8 mouse cellular contexts compared by ENCODE assay signal in genomic region chrX:93631657-93632449, GRCm38 (mm10). TPM values are rescaled to one million over a fixed set of nuclear protein-coding genes. Genes with fewer than 3 reads are reported as not detected.
DNase-seq lines count a peak whose midpoint lies in the region; ATAC-seq and TF ChIP-seq lines count a peak whose summit lies in the region.

TSS of gene Pola1 (minus strand) at chrX:93632155.

- peak within 1 kb of the TSS; percentile 74 for H3K4me3 ChIP-seq in G1E (ENCODE audit: low read depth, low read length)
- H3K4me3 ChIP-seq in forebrain, postnatal 0 days (ENCODE audit: low read depth, low read length) = peak within 1 kb of the TSS; percentile 53
- H3K4me3 ChIP-seq in lung, embryonic 16.5 days (ENCODE audit: low read length) = peak within 1 kb of the TSS; percentile 67

- peak; percentile 89 for ATAC-seq in G1E (ENCODE audit: extremely low read depth, insufficient number of reproducible peaks, low FRiP score, poor library complexity, severe bottlenecking)
- ATAC-seq in forebrain, postnatal 0 days = peak; percentile 99
- peak; percentile 96 to 99 for ATAC-seq in hematopoietic stem cell, adult 5-6 weeks (replicated peaks in 1 of 2; ENCODE audit: insufficient read depth in 1 of 2, low FRiP score in 2 of 2, low TSS enrichment in 1 of 2, low read depth in 1 of 2, poor library complexity in 2 of 2, severe bottlenecking in 2 of 2)
- peak; percentile 99 for ATAC-seq in lung, embryonic 16.5 days (ENCODE audit: low read depth)

- DNase-seq in G1E (ENCODE audit: low spot score) = peak; percentile 59
- DNase-seq in cerebellum, adult 18-20 months = peak; percentile 89 to 90
- DNase-seq in forebrain, postnatal 0 days = peak; percentile 86
- peak; percentile 15 for DNase-seq in layer of hippocampus, adult 9-10 months (ENCODE audit: low spot score)
- DNase-seq in ovary, postnatal 10 days (ENCODE audit: low spot score) = peak; percentile 38
- DNase-seq in thymus, postnatal 10 days (ENCODE audit: low spot score in 2 of 2) = peak; percentile 50 to 53

- H3K27me3 ChIP-seq in G1E (ENCODE audit: insufficient read depth, low read length) = no peaks in the 10 kb centered on the region
- no peaks in the 10 kb centered on the region for H3K27me3 ChIP-seq in forebrain, postnatal 0 days (ENCODE audit: insufficient read depth, low read length)
- no peaks in the 10 kb centered on the region for H3K27me3 ChIP-seq in lung, embryonic 16.5 days (ENCODE audit: control insufficient read depth, insufficient read depth, low read depth, low read length)

- H3K36me3 ChIP-seq in G1E (replicated peaks) = peaks cover 5% of the 10 kb centered on the region
- no peaks in the 10 kb centered on the region for H3K36me3 ChIP-seq in forebrain, postnatal 0 days (ENCODE audit: insufficient read depth)
- no peaks in the 10 kb centered on the region for H3K36me3 ChIP-seq in lung, embryonic 16.5 days (ENCODE audit: control insufficient read depth, insufficient read depth, low read length)

- 28% methylated on average over 51 of the region's 53 CpGs for WGBS in forebrain, postnatal 0 days
- 13% methylated on average over 52 of the region's 53 CpGs for WGBS in lung, embryonic 16.5 days

- no peak for TF ChIP-seq CTCF in G1E (IDR thresholded peaks at IDR 0.05; ENCODE audit: low read depth, low read length)
- no peak for TF ChIP-seq CTCF in forebrain, postnatal 0 days (IDR thresholded peaks at IDR 0.05; ENCODE audit: low read depth)

- no peaks in the 10 kb centered on the region for H3K9me3 ChIP-seq in G1E (replicated peaks)
- no peaks in the 10 kb centered on the region for H3K9me3 ChIP-seq in forebrain, postnatal 0 days (ENCODE audit: low read length)
- no peaks in the 10 kb centered on the region for H3K9me3 ChIP-seq in lung, embryonic 16.5 days (ENCODE audit: control insufficient read depth, low read length)

- peak within 1 kb of the TSS; percentile 53 for H3K9ac ChIP-seq in forebrain, postnatal 0 days
- peak within 1 kb of the TSS; percentile 66 for H3K9ac ChIP-seq in lung, embryonic 16.5 days (ENCODE audit: low read length)

- H3K4me2 ChIP-seq in forebrain, postnatal 0 days (ENCODE audit: low read depth) = peak within 1 kb of the TSS; percentile 52
- H3K4me2 ChIP-seq in lung, embryonic 16.5 days (ENCODE audit: low read depth, low read length) = peak within 1 kb of the TSS; percentile 66

- H3K27ac ChIP-seq in forebrain, postnatal 0 days (ENCODE audit: low read depth, low read length) = peak within 1 kb of the TSS; percentile 67
- peak within 1 kb of the TSS; percentile 52 for H3K27ac ChIP-seq in lung, embryonic 16.5 days (ENCODE audit: low read length)

- peaks cover 19% of the 10 kb centered on the region for H3K4me1 ChIP-seq in G1E (ENCODE audit: insufficient read depth, low read depth, low read length)
- H3K4me1 ChIP-seq in forebrain, postnatal 0 days (ENCODE audit: insufficient read depth) = peaks cover 5% of the 10 kb centered on the region; the same call in 1 of the 2 replicates
- peaks cover 2% of the 10 kb centered on the region; the same call in 1 of the 2 replicates for H3K4me1 ChIP-seq in lung, embryonic 16.5 days (replicated peaks; ENCODE audit: control insufficient read depth, insufficient read depth, low read length)

RNA-seq across cellular contexts. Expression of gene Pola1, which starts in this region (rescaled TPM):
- total RNA-seq in G1E (2014; fragmentation: Nextera tagmentation) (91.6 and 100 TPM in 2 replicates), G1E (2017) (91.5 and 104 TPM in 2 replicates)
- 4.1 and 6.2 TPM in 2 replicates for polyA plus RNA-seq in G1E (2012)
- total RNA-seq in forebrain, postnatal 0 days (2014; rRNA removed) = 9.6 and 16.2 TPM in 2 replicates
- 1.9 and 2.5 TPM in 2 replicates for polyA plus RNA-seq in forebrain, postnatal 0 days (2015; fragmentation: Nextera tagmentation; extraction: Ambion mirVana)
- total RNA-seq in hematopoietic stem cell, adult 5-6 weeks (2017) = 118 and 133 TPM in 2 replicates
- 22.4 and 22.7 TPM in 2 replicates for polyA plus RNA-seq in lung, embryonic 16.5 days (2015; fragmentation: Nextera tagmentation; extraction: Ambion mirVana)

Comparison
In these comparisons a context has a peak if more than half of its experiments do, and no peak if none do; other contexts are left out.
1. Peak in every context shown above with its lines: DNase-seq, ATAC-seq, H3K4me3 ChIP-seq and H3K27ac ChIP-seq.
2. DNase-seq: peak in every context shown above with its lines; median percentile 90 in cerebellum, adult 18-20 months; 86 in forebrain, postnatal 0 days; 59 in G1E; 52 in thymus, postnatal 10 days; 38 in ovary, postnatal 10 days; 15 in layer of hippocampus, adult 9-10 months.